Comparison of ENCODE assay signal across 8 mouse cellular contexts in genomic region chr15:100199790-100200189, GRCm38 (mm10). TPM values are rescaled to one million over a fixed set of nuclear protein-coding genes. Genes with fewer than 3 reads are reported as not detected.
A peak's percentile ranks its signal among the peaks of the same experiment; 100 is the strongest.
DNase-seq lines count a peak whose midpoint lies in the region; ATAC-seq and TF ChIP-seq lines count a peak whose summit lies in the region.

No protein-coding gene starts in this region.

- H3K4me1 ChIP-seq in hindbrain, postnatal 0 days (ENCODE audit: insufficient read depth, low read length), result no peaks in the 10 kb centered on the region
- H3K4me1 ChIP-seq in hindbrain, embryonic 12.5 days, result no peaks in the 10 kb centered on the region
- H3K4me1 ChIP-seq in heart, embryonic 14.5 days (ENCODE audit: control insufficient read depth in 2 of 2, insufficient read depth in 2 of 2, low read length in 2 of 2), result peaks cover 32 to 46% of the 10 kb centered on the region in 2 experiments

- ATAC-seq in hindbrain, postnatal 0 days, result peak; percentile 51; the same call in 1 of the 2 replicates
- no peak for ATAC-seq in hindbrain, embryonic 12.5 days (ENCODE audit: low FRiP score)
- peak; percentile 72 for ATAC-seq in heart, embryonic 14.5 days (ENCODE audit: insufficient number of reproducible peaks, insufficient read depth, low FRiP score, low read depth)

- no peak for TF ChIP-seq CTCF in hindbrain, postnatal 0 days (IDR thresholded peaks at IDR 0.05; ENCODE audit: low read depth)

- no peak overlapping the region for H3K4me2 ChIP-seq in hindbrain, postnatal 0 days (ENCODE audit: low read depth, low read length)
- H3K4me2 ChIP-seq in hindbrain, embryonic 12.5 days (replicated peaks), result no peak overlapping the region
- H3K4me2 ChIP-seq in heart, embryonic 14.5 days (ENCODE audit: low read length), result peak overlapping the region; percentile 59

- H3K27me3 ChIP-seq in hindbrain, postnatal 0 days (ENCODE audit: insufficient read depth, low read length), result no peaks in the 10 kb centered on the region
- H3K27me3 ChIP-seq in hindbrain, embryonic 12.5 days, result no peaks in the 10 kb centered on the region
- H3K27me3 ChIP-seq in heart, embryonic 14.5 days (ENCODE audit: control insufficient read depth, insufficient read depth, low read length), result no peaks in the 10 kb centered on the region

- no peak overlapping the region for H3K4me3 ChIP-seq in hindbrain, postnatal 0 days (ENCODE audit: low read length)
- no peak overlapping the region for H3K4me3 ChIP-seq in hindbrain, embryonic 12.5 days
- peak overlapping the region in 1 of 2 experiments; percentile 12; a peak in 1 of 4 replicates for H3K4me3 ChIP-seq in heart, embryonic 14.5 days (ENCODE audit: control insufficient read depth in 1 of 2, insufficient read depth in 1 of 2, low read depth in 1 of 2, low read length in 2 of 2)

- WGBS in hindbrain, postnatal 0 days, result 63% methylated on average over 3 of the region's 3 CpGs
- WGBS in hindbrain, embryonic 12.5 days, result 85% methylated on average over 3 of the region's 3 CpGs
- whole genome bisulfite sequencing in heart, embryonic 14.5 days, result 26% methylated on average over 3 of the region's 3 CpGs

- no peak overlapping the region for H3K9ac ChIP-seq in hindbrain, postnatal 0 days (replicated peaks; ENCODE audit: low read length)
- H3K9ac ChIP-seq in hindbrain, embryonic 12.5 days, result no peak overlapping the region
- peak overlapping the region; percentile 66; the same call in 1 of the 2 replicates for H3K9ac ChIP-seq in heart, embryonic 14.5 days (ENCODE audit: low read length)

- peak overlapping the region; percentile 1; the same call in 1 of the 2 replicates for H3K27ac ChIP-seq in hindbrain, postnatal 0 days
- H3K27ac ChIP-seq in hindbrain, embryonic 12.5 days, result no peak overlapping the region
- H3K27ac ChIP-seq in heart, embryonic 14.5 days (replicated peaks in 1 of 2; ENCODE audit: control insufficient read depth in 1 of 2, insufficient read depth in 1 of 2, low read depth in 2 of 2, low read length in 2 of 2), result peak overlapping the region; percentile 95 to 97

- no peaks in the 10 kb centered on the region for H3K9me3 ChIP-seq in hindbrain, postnatal 0 days (ENCODE audit: low read length)
- H3K9me3 ChIP-seq in hindbrain, embryonic 12.5 days (replicated peaks), result no peaks in the 10 kb centered on the region
- no peaks in the 10 kb centered on the region for H3K9me3 ChIP-seq in heart, embryonic 14.5 days (ENCODE audit: control insufficient read depth, low read length)

- peak; percentile 41 for DNase-seq in hindbrain, postnatal 0 days (ENCODE audit: low spot score)
- DNase-seq in cerebellum, postnatal 36 days, result peak; percentile 84 to 87
- peak; percentile 43 for DNase-seq in lung, postnatal 14 days
- no peak for DNase-seq in embryo, embryonic 11 days
- DNase-seq in testis, postnatal 14 days (ENCODE audit: low spot score), result no peak
- DNase-seq in layer of hippocampus, postnatal 10 days (ENCODE audit: low spot score in 2 of 2), result no peak

- peaks cover 68% of the 10 kb centered on the region for H3K36me3 ChIP-seq in hindbrain, postnatal 0 days (ENCODE audit: insufficient read depth, low read length)
- peaks cover 77% of the 10 kb centered on the region for H3K36me3 ChIP-seq in hindbrain, embryonic 12.5 days
- H3K36me3 ChIP-seq in heart, embryonic 14.5 days (ENCODE audit: control insufficient read depth, insufficient read depth, low read length), result peaks cover 54% of the 10 kb centered on the region

RNA-seq across cellular contexts. Expression of gene Atf1, which starts 27.8 kb away (rescaled TPM):
- total RNA-seq in hindbrain, postnatal 0 days (2014; rRNA removed), result 5.9 and 9.8 TPM in 2 replicates
- 11.7 and 14.1 TPM in 2 replicates for polyA plus RNA-seq in hindbrain, postnatal 0 days (2015; fragmentation: Nextera tagmentation; extraction: Ambion mirVana)
- polyA plus RNA-seq in hindbrain, embryonic 12.5 days (2016; fragmentation: Nextera tagmentation; extraction: Ambion mirVana), result 29.0 and 31.1 TPM in 2 replicates
- polyA plus RNA-seq in heart, embryonic 14.5 days (2014; fragmentation: Nextera tagmentation; extraction: Ambion mirVana), result 36.8 and 37.1 TPM in 2 replicates
- 10 to 100 TPM; 15.5 to 17.2 TPM for total RNA-seq in layer of hippocampus, postnatal 10 days (2021)

Comparison
In these comparisons a context has a peak if more than half of its experiments do, and no peak if none do; other contexts are left out.
1. DNase-seq: peak in hindbrain, postnatal 0 days (single experiment), cerebellum, postnatal 36 days (2 of 2) and lung, postnatal 14 days (single experiment); none in embryo, embryonic 11 days (single experiment), testis, postnatal 14 days (single experiment) and layer of hippocampus, postnatal 10 days (0 of 2).